Mouse (Mus musculus) gastrocnemius, adult 18-20 months (tissue): ENCODE results near the gene Herc1. TPM values are rescaled to one million over a fixed set of nuclear protein-coding genes. Genes with fewer than 3 reads are reported as not detected.

Experiments
- DNase-seq: peaks from one replicate; pipeline ENCODE4 v3.0.0; 2021; ENCODE audit warnings: low spot score
- long read RNA-seq, 2 experiments: library from polyadenylated mRNA; stranded (forward); transcript quantifications; one replicate each; pipeline ENCODE4 v2.0.0; 2021
- total RNA-seq, 2 experiments: library from RNA; stranded (reverse); gene quantifications; 2 replicates each; pipeline ENCODE4 v1.2.3; 2021

Gene Herc1
- total RNA-seq, result 10 to 100 TPM; 30.3 to 31.0 TPM
- long read RNA-seq, experiment 1, partial matches to known transcripts, result 3 of 5 reads
- long read RNA-seq, experiment 1, other reads (novel, unspliced or antisense), result 2 of 5 reads
- long read RNA-seq, experiment 2, partial matches to known transcripts, result 10 of 13 reads
- long read RNA-seq, experiment 2, other reads (novel, unspliced or antisense), result 3 of 13 reads

DNA sequence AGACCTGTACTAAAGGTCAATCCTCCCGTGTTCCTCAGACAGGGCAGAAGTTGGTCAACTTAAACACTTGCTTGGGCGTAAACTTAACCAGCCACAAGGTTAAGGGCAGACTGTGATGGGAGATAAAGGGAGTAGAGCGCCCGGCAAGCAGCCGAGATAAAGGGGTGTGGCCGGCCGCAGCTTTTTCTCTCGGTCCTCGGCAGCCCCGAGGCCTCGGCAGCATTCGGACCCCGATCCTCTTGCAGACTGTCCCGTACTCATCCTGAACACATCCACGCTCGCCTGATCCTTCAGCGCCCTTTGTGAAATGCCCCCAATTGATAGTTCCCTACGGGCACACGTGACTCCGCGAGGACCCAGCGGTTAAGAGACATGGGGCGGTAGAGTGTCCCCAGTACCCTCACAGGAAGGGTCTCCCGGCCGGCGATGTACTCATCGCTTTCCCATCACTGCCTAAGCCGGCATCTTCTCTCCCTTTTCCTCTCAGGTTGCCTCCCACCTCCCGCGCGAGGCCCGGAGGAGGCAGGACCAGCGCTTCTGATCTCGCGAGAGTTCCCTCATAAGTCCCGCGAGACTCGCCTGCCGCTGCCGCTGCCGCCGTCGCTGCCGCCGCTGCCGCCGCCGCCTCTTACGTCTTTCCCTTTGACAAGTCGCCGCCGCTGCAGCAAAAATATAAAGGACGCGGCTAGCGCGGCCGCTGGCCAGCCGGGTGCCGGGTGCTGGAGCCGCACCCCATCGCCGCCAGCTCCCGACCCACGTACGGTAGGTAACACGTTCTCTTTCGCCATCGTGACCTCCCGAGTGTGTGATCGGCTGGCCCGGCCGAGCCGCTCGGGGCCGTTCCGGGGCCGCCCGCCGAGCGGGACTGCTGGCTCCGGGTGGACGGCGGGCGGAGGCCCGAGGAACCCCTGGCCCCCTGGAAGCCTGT, at the start of gene Herc1:
Gene Herc1, plus strand, starts transcription at position 591 of the 928 bp plus-strand sequence.
- peak; percentile 96 for DNase-seq

DNA sequence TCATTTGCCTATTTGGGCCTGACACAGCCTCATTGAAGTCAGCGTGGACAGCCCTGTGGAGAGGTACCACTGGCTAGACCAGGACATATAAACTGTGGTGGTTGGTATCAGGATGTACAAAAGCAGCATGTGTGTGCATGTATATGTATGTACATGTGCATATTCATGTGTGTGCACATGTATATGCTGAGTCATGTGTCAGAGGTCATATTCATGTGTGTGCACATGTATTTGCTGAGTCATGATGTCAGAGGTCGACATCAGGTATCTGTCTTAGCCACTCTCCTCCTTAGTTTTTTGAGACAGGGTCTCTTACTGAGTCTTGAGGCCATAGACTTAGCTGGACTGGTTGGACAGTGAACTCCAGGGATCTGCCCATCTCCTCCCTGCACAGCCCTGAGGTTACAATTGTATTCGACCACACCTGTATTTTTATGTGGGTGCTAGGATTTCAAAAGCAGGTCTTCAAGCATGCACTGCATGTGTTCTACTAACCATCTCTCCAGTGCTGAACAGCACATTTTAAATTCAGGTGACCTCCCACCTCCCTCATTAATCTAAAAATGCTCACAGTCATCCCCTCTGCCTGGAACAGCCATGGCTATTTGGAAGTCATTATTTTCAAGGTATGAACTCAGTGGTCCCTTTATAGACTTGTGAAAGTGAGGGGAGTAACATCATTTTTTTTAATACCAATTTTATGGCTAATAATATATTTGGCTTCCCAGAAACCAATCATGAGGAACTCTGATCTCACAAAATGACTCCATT, 45.7 kb upstream of the Herc1 start:
- DNase-seq, result no peak

- DNase-seq, result peak; percentile 40
Measured at GRCm38 (mm10) chr9:66305121-66306112, 44.8 kb upstream of the Herc1 start.

- DNase-seq, result no peak
Measured at GRCm38 (mm10) chr9:66306414-66306813, 43.8 kb upstream of the Herc1 start.

- DNase-seq, result peak; percentile 18
Measured at GRCm38 (mm10) chr9:66307341-66307740, 42.9 kb upstream of the Herc1 start.

GRCm38 (mm10) chr9:66308741-66309140, 41.5 kb upstream of the Herc1 start:
- DNase-seq, result no peak

GRCm38 (mm10) chr9:66311458-66311857, 38.8 kb upstream of the Herc1 start:
- DNase-seq, result no peak

DNA sequence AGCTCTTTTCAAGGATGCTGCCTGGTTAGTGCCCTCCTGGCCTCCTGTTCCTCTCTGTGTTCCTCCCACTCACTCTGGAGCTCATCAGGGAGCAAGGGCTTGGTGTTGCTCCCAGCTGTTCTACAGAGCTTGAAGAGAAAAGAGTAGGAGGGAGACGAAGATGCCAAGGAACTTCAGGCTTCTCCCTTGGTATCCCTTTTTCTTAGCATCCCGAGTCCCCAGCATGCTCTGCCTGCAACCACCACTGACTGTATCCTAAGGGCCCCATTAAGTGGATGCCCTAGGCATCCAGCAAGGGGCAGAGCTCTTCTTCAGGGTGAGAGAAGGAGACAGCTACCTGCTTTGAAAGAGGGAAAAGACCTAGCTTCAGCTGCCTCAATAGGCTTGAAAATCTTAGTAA, 33.6 kb upstream of the Herc1 start:
- DNase-seq, result no peak

DNA sequence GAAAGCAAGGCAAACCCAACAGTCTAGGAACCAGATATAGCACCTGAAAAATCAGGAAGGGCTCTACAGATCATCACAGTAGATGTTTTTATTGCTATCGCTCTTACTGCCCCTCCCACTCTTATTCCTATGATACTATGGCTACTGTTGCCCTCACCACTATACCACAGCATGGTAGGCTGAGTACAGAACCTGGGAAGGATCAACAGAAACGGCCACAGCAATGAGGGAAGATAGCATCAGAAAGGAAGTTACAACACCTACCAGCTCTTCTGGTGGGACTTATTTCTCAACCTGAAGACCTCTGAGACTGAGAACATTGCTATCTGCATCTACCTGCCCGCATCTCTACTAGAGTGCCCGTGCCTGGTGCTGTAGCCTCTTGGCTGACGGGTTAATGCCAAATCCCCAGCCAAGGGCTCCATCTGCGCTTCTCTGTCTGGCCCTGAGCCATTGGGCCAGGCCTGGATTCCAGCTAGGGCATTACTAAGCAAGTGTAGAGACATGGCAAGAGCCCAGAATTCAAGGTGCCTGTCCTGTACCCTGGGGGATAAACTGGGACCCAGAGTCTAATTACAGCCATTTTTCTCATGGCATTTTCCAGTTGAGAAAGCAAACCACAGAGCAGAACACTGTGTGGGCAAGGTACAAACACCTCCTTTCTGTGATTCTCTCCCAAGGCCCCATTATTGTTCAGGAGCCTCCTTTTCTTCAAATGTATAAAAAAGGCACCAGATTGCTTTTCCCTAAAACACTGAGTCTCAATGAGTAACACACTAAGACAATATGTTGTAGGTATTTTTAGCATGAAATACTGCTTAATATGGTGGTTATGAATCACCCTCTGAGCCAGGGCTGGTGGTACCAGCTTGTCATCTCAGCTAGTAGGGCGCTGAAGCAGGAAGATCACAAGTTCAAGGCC, 28.0 kb upstream of the Herc1 start:
- DNase-seq, result peak; percentile 30

DNA sequence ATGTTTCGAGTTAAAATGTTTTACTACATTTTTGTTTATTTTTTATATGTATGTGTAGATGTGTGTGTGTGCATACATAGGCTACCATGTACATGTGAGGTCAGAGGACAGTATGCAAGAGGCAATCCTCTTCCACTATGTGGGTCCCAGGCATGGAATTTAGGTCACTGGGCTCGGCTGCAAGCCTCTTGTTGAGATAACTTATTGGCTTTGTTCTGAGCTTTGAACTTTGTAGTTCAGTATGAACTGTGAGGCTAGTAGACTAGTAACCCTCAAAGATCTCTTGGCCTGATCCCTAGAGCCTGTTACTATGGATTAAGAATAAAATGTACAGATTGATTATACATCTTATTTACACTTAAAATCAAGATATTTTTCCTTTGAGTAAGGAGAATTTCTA, 23.4 kb upstream of the Herc1 start:
- no peak for DNase-seq

- no peak for DNase-seq
Measured at GRCm38 (mm10) chr9:66329474-66329873, 20.8 kb upstream of the Herc1 start.

DNA sequence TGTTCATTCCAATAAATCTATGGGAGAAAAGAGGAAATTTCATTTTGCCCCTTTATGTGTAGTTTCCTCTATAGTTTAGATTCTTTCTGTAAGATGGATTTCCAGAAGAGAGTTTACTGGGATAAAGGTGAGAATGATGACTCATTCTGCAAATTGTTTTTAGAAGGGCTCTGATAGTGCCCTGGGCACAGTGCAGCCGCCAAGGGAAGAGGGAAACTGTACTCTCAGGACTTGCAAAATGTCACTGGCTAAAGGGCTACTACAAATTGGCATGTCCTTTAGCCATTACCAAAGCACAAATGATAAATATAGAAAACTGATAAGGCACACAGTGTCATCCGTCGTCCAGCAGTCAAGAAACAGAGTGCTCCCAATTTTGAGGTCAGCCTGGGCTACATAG, 19.8 kb upstream of the Herc1 start:
- peak; percentile 21 for DNase-seq

GRCm38 (mm10) chr9:66331548-66331947, 18.7 kb upstream of the Herc1 start:
- no peak for DNase-seq

DNA sequence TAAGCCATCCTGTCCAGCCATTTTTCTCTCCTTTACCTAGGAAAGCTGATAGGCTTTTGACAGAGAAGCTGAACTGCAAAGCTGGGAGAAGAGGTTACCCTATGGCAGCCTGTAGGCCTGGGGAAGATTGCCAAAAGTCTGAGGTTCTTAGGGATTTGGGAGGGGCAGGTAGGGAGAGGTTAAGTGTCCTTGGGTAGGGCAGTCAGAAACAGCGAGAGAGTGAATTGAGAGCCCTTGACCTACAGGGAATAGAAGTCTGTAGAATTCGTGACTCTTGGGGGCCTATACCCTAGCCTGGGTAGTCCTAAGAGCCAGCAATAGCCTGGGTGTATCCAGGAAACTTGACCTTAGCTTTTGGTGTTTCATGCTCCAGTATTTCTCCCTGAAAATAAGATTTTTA, 17.9 kb upstream of the Herc1 start:
- no peak for DNase-seq

DNA sequence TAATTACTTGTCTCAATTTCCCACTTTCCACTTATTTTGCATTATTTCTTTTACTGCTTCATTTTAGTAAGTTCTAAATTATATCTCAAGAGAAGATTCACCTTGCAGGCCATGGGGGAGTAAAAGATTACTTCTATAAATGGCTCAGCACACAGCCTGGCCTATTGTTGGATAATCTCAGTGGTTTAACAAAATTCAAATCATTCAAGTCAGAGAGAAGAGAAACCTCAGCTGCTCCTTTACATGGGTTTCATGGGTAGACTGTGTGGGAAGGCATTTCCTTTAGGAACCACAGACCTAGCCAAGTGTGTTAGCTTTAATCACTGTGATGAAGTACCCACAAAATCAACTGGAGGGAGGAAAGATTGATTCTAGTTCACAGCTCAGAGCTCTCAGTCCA, 13.0 kb upstream of the Herc1 start:
- DNase-seq, result no peak

DNA sequence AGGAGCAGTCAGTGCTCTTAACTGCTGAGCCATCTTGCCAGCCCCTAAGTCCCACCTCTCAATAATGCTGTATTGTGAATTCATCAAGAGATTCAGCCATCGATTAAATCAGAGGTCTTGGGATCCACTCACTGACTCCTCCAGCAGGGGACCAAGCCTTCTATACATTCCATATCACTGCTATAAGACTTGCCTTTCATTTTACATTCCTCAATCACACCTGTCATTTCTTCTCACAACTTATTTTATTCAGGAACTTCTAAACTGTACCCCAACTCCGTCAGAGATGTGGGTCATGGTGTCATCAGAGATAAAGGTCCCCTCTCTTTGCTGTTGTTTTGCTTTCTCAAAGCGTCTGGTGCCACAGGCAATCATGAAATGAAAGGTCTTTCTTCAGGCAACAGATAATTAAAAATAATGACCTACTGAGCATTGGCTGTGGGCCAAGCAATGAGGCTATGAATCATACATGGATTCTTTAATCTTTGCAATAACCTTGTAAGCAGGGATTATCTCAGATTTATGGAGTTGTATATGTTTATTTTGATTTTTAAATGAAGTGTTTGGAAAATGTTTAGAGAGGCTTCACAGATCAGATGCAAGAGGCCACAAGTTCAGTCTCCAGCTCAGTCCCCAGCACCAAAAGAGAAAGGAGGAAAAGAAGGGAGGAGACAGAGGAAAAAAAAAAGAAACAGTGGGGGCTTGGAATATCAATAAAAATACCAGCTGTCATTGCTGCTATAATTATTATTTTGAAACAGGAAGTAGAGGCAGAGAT, 12.1 kb upstream of the Herc1 start:
- no peak for DNase-seq

- no peak for DNase-seq
Measured at GRCm38 (mm10) chr9:66339714-66340113, 10.5 kb upstream of the Herc1 start.

DNA sequence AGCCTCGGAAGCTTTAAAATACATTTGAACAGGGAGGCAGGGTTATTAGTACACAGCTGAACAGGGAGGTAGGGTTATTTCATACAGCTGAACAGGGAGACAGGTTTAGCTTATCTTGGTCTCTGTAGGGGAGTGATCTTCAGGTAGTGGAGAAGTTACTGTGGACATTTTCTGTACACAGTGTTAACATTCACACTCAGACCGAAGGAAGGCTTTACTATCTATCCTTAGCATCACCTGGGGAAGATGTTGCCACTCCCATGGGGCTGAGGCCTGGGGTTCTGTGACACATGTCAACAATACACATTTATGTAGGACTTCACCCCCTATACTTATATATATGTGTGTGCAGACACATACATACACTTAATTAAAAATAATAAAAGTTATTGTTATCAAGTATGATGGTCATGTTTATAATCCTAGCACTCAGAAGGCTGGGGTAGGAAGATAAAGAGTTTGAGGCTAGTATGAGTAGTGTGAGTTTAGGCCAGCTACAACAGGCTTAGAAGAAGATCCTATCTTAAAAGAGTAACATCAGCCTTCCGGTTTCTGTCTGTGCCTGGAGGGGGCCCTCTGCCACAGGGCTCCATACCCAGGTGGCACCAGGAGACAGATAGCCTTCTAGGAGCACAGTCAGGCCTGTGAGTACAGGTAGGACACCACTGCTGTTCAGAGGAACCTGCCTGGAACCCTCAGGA, 9.7 kb upstream of the Herc1 start:
- no peak for DNase-seq
